Mouse (Mus musculus): Measurements from ENCODE around the gene Sprr2f. TPM values are rescaled to one million over a fixed set of nuclear protein-coding genes. Genes with fewer than 3 reads are reported as not detected.

Sprr2f gene
- polyA plus RNA-seq (2015; fragmentation: Nextera tagmentation; extraction: Ambion mirVana): not detected in 2 replicates

DNA sequence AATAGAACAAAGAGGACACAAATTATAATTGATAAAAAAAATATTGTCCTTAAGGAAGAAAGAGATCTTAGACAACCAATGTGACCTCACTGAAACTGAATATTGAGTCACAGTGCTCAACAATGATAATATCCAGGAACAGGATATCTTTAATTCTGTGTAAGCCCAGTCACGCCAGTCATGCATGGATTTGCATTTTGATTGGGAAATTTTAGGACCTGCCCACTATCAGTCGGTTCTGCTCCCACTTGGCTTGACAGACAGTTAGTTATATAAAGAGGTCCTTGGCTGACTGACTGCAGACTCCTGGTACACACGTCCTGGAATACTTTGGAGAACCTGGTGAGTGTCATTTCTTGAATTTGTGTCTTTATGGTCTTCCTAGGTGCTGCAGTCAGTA lies at the start of gene Sprr2f:
TSS of gene Sprr2f (plus strand) at position 301 of the 400 bp plus-strand sequence.
- whole genome bisulfite sequencing: 69% methylated on average over 3 of the region's 3 CpGs
- no peak within 1 kb of the TSS for H3K4me3 ChIP-seq
- H3K4me2 ChIP-seq (replicated peaks): no peak within 1 kb of the TSS
- H3K4me1 ChIP-seq: no peaks in the 10 kb centered on the region
- ATAC-seq (replicated peaks): no peak
- H3K36me3 ChIP-seq: no peaks in the 10 kb centered on the region
- no peaks in the 10 kb centered on the region for H3K9me3 ChIP-seq
- H3K27ac ChIP-seq (replicated peaks): no peak within 1 kb of the TSS
- no peaks in the 10 kb centered on the region for H3K27me3 ChIP-seq
- H3K9ac ChIP-seq (replicated peaks): no peak within 1 kb of the TSS

DNA sequence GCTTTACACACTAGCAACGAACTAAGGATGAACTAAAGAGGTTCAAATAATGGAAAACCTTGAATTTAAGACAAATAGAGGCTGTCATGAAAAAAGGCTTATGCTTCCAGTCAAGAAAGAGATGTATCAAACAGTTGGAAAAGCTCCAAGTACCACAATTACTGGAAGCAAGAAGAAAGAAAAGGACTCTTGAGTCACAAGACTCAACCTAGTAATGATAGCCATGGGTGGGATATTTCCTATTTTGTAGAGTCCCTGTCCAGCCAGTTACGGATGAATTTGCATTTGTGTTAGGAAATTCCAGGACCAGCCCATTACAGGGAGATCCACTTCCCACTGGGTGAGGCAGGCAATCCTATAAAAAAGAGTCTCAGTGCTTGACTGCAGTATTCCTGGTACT lies 48.7 kb upstream of the Sprr2f start, which contains the start of gene Sprr2b:
TSS of gene Sprr2b (plus strand) at position 301 of the 400 bp plus-strand sequence.
- Histone ChIP-seq H3K9me3 (no peaks in the 10 kb centered on the region), H3K27ac (replicated peaks) (no peak within 1 kb of the TSS), H3K4me1 (no peaks in the 10 kb centered on the region), H3K36me3 (no peaks in the 10 kb centered on the region), H3K4me3 (no peak within 1 kb of the TSS), H3K9ac (replicated peaks) (no peak within 1 kb of the TSS), H3K4me2 (replicated peaks) (no peak within 1 kb of the TSS), H3K27me3 (no peaks in the 10 kb centered on the region)
- WGBS: 57% methylated on average over 2 of the region's 2 CpGs
- ATAC-seq (replicated peaks): no peak

DNA sequence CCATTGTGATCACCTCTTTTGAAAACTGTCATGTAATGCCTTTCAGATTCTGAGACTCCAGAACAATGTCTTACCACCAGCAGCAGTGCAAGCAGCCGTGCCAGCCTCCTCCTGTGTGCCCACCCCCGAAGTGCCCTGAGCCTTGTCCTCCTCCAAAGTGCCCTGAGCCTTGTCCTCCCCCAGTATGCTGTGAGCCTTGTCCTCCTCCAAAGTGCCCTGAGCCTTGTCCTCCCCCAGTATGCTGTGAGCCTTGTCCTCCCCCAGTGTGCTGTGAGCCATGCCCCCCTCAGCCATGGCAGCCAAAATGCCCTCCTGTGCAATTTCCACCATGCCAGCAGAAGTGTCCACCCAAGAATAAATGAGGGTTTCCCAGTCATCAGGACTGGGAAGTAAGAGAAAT lies 47.6 kb upstream of the Sprr2f start:
- Histone ChIP-seq H3K4me3 (no peak overlapping the region), H3K4me2 (replicated peaks) (no peak overlapping the region), H3K9me3 (no peaks in the 10 kb centered on the region), H3K27me3 (no peaks in the 10 kb centered on the region), H3K36me3 (no peaks in the 10 kb centered on the region), H3K9ac (replicated peaks) (no peak overlapping the region), H3K4me1 (no peaks in the 10 kb centered on the region), H3K27ac (replicated peaks) (no peak overlapping the region)
- WGBS: 57% methylated on average over 2 of the region's 2 CpGs
- no peak for ATAC-seq (replicated peaks)

DNA sequence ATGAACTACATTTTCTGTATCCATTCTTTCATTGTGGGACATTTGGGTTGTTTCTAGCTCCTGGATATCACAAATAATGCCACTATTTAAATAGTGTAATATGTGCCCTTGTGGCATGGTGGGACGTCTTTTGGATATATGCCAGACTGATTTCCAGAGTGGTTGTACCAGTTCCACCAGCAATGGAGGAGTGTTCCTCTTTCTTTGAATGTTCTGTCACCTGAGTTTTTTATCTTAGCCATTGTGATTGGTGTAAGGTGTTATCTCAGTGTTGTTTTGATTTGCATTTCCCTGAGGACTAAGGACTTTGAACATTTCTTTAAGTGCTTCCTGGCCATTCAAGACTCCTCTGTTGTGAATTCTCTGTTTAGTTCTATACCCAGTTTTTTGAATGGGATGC lies 28.7 kb upstream of the Sprr2f start:
- H3K36me3 ChIP-seq: no peaks in the 10 kb centered on the region
- no peaks in the 10 kb centered on the region for H3K4me1 ChIP-seq
- no peak overlapping the region for H3K4me2 ChIP-seq (replicated peaks)
- no peak overlapping the region for H3K9ac ChIP-seq (replicated peaks)
- WGBS: 83% methylated on average over 1 of the region's 1 CpGs
- no peak overlapping the region for H3K4me3 ChIP-seq
- H3K27ac ChIP-seq (replicated peaks): no peak overlapping the region
- no peak for ATAC-seq (replicated peaks)
- H3K27me3 ChIP-seq: no peaks in the 10 kb centered on the region
- H3K9me3 ChIP-seq: no peaks in the 10 kb centered on the region

DNA sequence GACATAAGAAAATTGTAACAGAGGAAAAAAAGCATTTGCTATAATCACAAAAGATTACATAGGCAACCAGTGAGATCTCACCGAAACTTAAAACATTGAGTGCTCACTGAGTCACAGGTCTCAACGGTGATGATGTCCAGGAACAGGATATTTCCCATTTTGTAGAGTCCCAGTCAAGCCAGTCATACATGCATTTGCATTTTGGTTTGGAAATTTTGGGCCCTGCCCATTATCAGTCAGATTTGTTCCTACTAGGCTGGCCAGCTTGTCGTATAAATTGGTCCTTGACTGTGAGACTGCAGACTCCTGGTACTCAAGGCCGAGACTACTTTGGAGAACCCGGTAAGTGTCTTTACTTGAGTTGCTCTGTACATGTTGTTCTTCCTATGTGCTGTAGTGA lies 26.1 kb upstream of the Sprr2f start, which contains the start of gene Sprr2d:
TSS of gene Sprr2d (plus strand) at position 301 of the 400 bp plus-strand sequence.
- ATAC-seq (replicated peaks): no peak
- no peaks in the 10 kb centered on the region for H3K9me3 ChIP-seq
- no peak within 1 kb of the TSS for H3K9ac ChIP-seq (replicated peaks)
- H3K4me1 ChIP-seq: no peaks in the 10 kb centered on the region
- no peak within 1 kb of the TSS for H3K4me2 ChIP-seq (replicated peaks)
- WGBS: 90% methylated on average over 5 of the region's 5 CpGs
- H3K4me3 ChIP-seq: no peak within 1 kb of the TSS
- H3K27ac ChIP-seq (replicated peaks): no peak within 1 kb of the TSS
- no peaks in the 10 kb centered on the region for H3K36me3 ChIP-seq
- no peaks in the 10 kb centered on the region for H3K27me3 ChIP-seq

DNA sequence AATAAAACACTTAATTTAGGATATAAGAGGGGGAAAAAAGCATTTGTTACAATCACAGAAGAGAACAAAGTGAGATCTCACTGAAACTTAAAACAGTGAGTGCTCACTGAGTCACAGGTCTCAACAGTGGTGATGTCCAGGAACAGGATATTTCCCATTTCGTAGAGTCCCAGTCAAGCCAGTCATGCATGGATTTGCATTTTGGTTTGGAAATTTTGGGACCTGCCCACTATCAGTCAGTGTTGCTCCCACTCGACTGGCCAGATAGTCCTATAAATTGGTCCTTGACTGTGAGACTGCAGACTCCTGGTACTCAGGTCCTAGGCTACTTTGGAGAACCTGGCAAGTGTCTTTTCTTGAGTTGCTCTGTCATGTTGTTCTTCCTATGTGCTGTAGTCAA lies 13.1 kb upstream of the Sprr2f start, which contains the start of gene Sprr2e:
TSS of gene Sprr2e (plus strand) at position 301 of the 400 bp plus-strand sequence.
- Histone ChIP-seq H3K9me3 (no peaks in the 10 kb centered on the region), H3K27ac (replicated peaks) (no peak within 1 kb of the TSS), H3K4me1 (no peaks in the 10 kb centered on the region), H3K9ac (replicated peaks) (no peak within 1 kb of the TSS), H3K27me3 (no peaks in the 10 kb centered on the region), H3K36me3 (no peaks in the 10 kb centered on the region), H3K4me3 (no peak within 1 kb of the TSS), H3K4me2 (replicated peaks) (no peak within 1 kb of the TSS)
- 87% methylated on average over 2 of the region's 2 CpGs for WGBS
- no peak for ATAC-seq (replicated peaks)

DNA sequence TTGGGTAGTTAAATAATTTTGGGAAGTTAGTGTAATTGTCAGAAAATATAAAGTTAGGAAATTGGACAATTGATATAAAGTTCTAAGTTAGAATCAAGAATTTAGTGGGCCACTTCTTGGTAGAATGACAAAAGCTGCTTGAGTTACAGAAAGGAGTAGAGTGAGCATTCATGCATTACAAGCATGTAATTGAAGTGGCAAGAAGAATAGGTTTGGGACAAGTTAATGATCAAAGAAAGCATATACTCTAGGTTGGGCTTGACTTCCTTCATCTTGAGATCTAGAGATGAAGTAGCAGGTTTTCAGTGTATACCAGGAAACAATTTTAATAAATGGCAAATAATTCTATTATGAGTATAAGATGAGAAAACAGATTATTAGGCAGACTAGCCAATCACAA lies 3.4 kb upstream of the Sprr2f start:
- no peaks in the 10 kb centered on the region for H3K4me1 ChIP-seq
- H3K9ac ChIP-seq (replicated peaks): no peak overlapping the region
- no peaks in the 10 kb centered on the region for H3K27me3 ChIP-seq
- no peaks in the 10 kb centered on the region for H3K9me3 ChIP-seq
- H3K4me3 ChIP-seq: no peak overlapping the region
- H3K4me2 ChIP-seq (replicated peaks): no peak overlapping the region
- ATAC-seq (replicated peaks): no peak
- H3K27ac ChIP-seq (replicated peaks): no peak overlapping the region
- no peaks in the 10 kb centered on the region for H3K36me3 ChIP-seq

DNA sequence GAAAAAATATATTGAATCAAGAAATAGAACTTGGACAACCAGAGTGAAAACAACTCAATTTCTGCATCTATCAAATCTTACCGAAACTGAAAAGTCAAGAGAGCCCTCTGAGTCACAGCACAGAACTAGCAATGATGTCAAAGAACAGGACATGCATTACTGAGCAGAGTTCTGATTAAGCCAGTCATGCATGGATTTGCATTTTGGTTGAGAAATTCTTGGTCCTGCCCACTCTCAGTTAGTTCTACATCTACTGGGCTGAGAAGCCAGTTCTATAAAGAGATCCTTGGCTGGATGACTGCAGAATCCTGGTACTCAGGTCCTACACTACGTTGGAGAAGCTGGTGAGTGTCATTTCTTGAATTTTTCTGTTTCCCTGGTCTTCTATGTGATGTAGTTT lies 8.6 kb downstream of the Sprr2f start:
- Histone ChIP-seq H3K27me3 (no peaks in the 10 kb centered on the region), H3K4me1 (no peaks in the 10 kb centered on the region), H3K4me3 (no peak overlapping the region), H3K27ac (replicated peaks) (no peak overlapping the region), H3K9ac (replicated peaks) (no peak overlapping the region), H3K9me3 (no peaks in the 10 kb centered on the region), H3K4me2 (replicated peaks) (no peak overlapping the region), H3K36me3 (no peaks in the 10 kb centered on the region)
- WGBS: 83% methylated on average over 2 of the region's 2 CpGs
- ATAC-seq (replicated peaks): no peak

DNA sequence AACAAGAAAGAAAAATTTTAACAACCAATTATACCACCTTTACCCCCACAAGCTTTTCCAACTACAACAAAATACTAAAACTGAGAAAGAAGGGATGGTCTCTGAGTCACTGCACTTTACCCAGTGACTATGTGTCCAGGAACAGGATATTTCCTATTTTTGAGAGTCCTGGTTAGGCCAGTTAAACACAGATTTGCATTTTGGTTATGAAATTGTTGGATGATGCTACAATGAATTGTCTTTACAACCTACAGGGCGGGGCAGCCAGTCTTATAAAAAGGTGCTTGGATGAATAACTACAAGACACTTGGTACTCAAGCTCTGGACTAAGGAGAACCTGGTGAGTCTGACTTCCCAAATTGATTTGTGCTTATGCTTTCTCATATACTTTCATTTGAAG lies 20.4 kb downstream of the Sprr2f start, which contains the start of gene Sprr2h:
TSS of gene Sprr2h (plus strand) at position 301 of the 400 bp plus-strand sequence.
- Histone ChIP-seq H3K4me3 (no peak within 1 kb of the TSS), H3K36me3 (no peaks in the 10 kb centered on the region), H3K9ac (replicated peaks) (no peak within 1 kb of the TSS), H3K27ac (replicated peaks) (no peak within 1 kb of the TSS), H3K4me1 (no peaks in the 10 kb centered on the region), H3K27me3 (no peaks in the 10 kb centered on the region), H3K4me2 (replicated peaks) (no peak within 1 kb of the TSS), H3K9me3 (no peaks in the 10 kb centered on the region)
- 89% methylated on average over 1 of the region's 1 CpGs for WGBS
- ATAC-seq (replicated peaks): no peak

DNA sequence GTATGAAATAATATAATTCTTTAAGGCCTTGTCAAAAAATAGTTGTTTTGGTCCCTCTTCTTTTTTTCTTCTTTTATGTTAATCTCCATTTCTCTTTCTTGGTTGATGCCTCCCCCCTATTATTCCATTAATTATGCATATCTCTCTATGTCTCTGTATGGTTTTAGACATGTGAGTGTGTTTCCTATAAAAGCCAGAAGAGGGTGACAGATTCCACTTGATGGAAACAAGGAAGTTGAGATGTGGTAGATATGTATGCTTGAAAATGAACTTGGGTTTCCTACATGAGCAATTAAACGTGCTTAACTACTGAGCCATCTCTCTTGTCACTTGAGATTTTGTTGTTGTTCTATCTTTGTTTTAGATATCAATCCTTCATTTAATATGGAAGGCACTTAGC lies 29.3 kb downstream of the Sprr2f start:
- no peaks in the 10 kb centered on the region for H3K4me1 ChIP-seq
- H3K27me3 ChIP-seq: no peaks in the 10 kb centered on the region
- H3K9ac ChIP-seq (replicated peaks): no peak overlapping the region
- WGBS: 71% methylated on average over 1 of the region's 1 CpGs
- no peak overlapping the region for H3K27ac ChIP-seq (replicated peaks)
- no peaks in the 10 kb centered on the region for H3K9me3 ChIP-seq
- no peak overlapping the region for H3K4me2 ChIP-seq (replicated peaks)
- ATAC-seq (replicated peaks): no peak
- no peaks in the 10 kb centered on the region for H3K36me3 ChIP-seq
- no peak overlapping the region for H3K4me3 ChIP-seq

DNA sequence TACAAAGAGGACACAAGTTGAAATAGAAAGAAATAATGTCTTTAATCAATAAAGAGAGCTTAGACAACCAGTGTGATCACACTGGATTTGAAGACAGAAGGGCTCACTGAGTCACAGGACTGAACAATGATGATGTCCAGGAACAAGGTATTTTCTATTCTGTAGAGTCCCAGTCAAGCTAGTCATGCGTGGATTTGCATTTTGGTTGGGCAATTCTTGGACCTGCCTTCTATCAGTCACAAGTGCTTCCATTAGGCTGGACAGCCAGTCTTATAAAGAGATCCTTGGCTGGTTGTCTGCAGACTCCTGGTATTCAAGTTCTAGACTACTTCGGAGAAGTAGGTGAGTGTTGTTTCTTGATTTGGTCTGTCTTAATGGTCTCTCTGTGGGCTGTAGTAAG lies 42.7 kb downstream of the Sprr2f start, which contains the start of gene Sprr2i:
TSS of gene Sprr2i (plus strand) at position 301 of the 400 bp plus-strand sequence.
- no peaks in the 10 kb centered on the region for H3K36me3 ChIP-seq
- no peak within 1 kb of the TSS for H3K9ac ChIP-seq (replicated peaks)
- WGBS: 93% methylated on average over 2 of the region's 2 CpGs
- no peaks in the 10 kb centered on the region for H3K4me1 ChIP-seq
- no peak within 1 kb of the TSS for H3K4me3 ChIP-seq
- no peaks in the 10 kb centered on the region for H3K27me3 ChIP-seq
- ATAC-seq (replicated peaks): no peak
- no peak within 1 kb of the TSS for H3K4me2 ChIP-seq (replicated peaks)
- no peak within 1 kb of the TSS for H3K27ac ChIP-seq (replicated peaks)
- no peaks in the 10 kb centered on the region for H3K9me3 ChIP-seq

Measured in forebrain, embryonic 15.5 days (tissue).